Mouse (Mus musculus) limb, embryonic 12.5 days (tissue): ENCODE results near the gene E2f2. TPM values are rescaled to one million over a fixed set of nuclear protein-coding genes. Genes with fewer than 3 reads are reported as not detected.

Experiments
- ATAC-seq: fragments of 200-750 bp; cut with Nextera tagmentation; 2 replicates; pipeline ENCODE4 v1.8.0; 2017; ENCODE audit warnings: low read depth, moderate TSS enrichment; ENCODE audit not compliant: insufficient number of reproducible peaks, insufficient read depth, low FRiP score, low TSS enrichment
- H3K27ac ChIP-seq: fragments of 300-500 bp; sonication (generic); 2 replicates; pipeline ENCODE4 v1.5.1; 2016; ENCODE audit warnings: mild to moderate bottlenecking, moderate library complexity
- H3K27me3 ChIP-seq: fragments of 300-500 bp; sonication (generic); 2 replicates; pipeline ENCODE4 v1.6.1; 2016; ENCODE audit warnings: mild to moderate bottlenecking, moderate library complexity
- H3K36me3 ChIP-seq: fragments of 300-500 bp; sonication (generic); 2 replicates; pipeline ENCODE4 v1.6.1; 2016; ENCODE audit warnings: mild to moderate bottlenecking, moderate library complexity
- H3K4me1 ChIP-seq: fragments of 300-500 bp; sonication (generic); replicated peaks from 2 replicates; pipeline ENCODE4 v1.6.1; 2016
- H3K4me2 ChIP-seq: fragments of 300-500 bp; sonication (generic); 2 replicates; pipeline ENCODE4 v1.6.1; 2016; ENCODE audit warnings: mild to moderate bottlenecking, moderate library complexity
- H3K4me3 ChIP-seq: fragments of 300-500 bp; sonication (generic); replicated peaks from 2 replicates; pipeline ENCODE4 v1.5.1; 2016; ENCODE audit warnings: mild to moderate bottlenecking
- H3K9ac ChIP-seq: fragments of 300-500 bp; sonication (generic); replicated peaks from 2 replicates; pipeline ENCODE4 v1.6.1; 2016; ENCODE audit warnings: mild to moderate bottlenecking, moderate library complexity
- H3K9me3 ChIP-seq: fragments of 300-500 bp; sonication (generic); 2 replicates; pipeline ENCODE4 v1.6.1; 2016; ENCODE audit warnings: mild to moderate bottlenecking, moderate library complexity
- WGBS: fragments of 180-500 bp; shearing (Covaris S2); methylation state at CpG from one replicate; pipeline ENCODE4 v1.1.7; 2016; 5-methylcytosine and 5-hydroxymethylcytosine counted together
- polyA plus RNA-seq: library from polyadenylated mRNA; unstranded; fragments of >200 nt; fragmentation: Nextera tagmentation; extraction: Ambion mirVana; gene quantifications from 2 replicates; pipeline ENCODE4 v1.2.1, GENCODE M21; 2016

The E2f2 gene
- polyA plus RNA-seq, 1 experiment from 2014 or later, result 10.8 TPM

GRCm38 (mm10) chr4:136186739-136187472 is 14.7 kb downstream of the E2f2 start:
- no peak for ATAC-seq
- WGBS, result 90% methylated on average over 23 of the region's 23 CpGs
- H3K36me3 ChIP-seq, result peaks cover 68% of the 10 kb centered on the region
- H3K9ac ChIP-seq, result no peak overlapping the region
- H3K27ac ChIP-seq, result no peak overlapping the region
- no peaks in the 10 kb centered on the region for H3K9me3 ChIP-seq
- no peaks in the 10 kb centered on the region for H3K4me1 ChIP-seq
- no peaks in the 10 kb centered on the region for H3K27me3 ChIP-seq
- H3K4me3 ChIP-seq, result no peak overlapping the region
- no peak overlapping the region for H3K4me2 ChIP-seq

DNA sequence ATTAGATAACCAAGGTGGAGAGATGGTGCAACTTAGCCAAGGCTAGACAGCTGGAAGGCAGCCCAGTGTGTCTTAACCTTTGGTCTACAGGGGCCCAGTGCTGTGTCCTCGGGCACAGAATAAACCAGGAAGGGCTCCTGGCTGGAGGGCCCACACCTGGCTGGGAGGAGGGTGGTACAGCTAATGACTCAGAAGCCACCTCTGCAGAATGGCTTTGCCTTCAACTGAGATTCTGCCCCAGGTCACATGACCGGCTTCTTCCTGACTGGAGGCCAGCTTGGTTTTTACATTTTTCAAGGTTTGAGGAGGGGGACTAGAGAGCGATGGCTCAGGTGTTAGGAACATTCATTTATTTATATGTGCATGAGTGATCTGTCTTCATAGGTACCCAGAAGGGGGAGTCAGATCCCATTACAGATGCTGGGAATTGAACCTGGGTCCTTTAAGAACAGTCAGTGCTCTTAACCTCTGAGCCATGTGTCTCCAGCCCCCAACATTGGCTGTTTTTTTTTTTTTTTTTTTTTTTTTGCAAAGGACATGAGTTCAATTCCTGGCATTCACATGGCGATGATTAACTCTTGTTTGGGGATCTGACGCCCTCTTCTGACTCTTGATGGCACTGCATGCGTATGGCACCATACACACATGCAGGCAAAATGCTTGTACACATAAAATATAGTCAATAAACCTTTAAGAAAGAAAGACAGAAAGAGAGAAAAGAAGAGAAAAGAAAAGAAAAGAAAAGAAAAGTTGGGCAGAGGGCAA is 17.0 kb downstream of the E2f2 start:
- WGBS, result 85% methylated on average over 6 of the region's 6 CpGs
- Histone ChIP-seq H3K27ac (no peak overlapping the region), H3K36me3 (peaks cover 88% of the 10 kb centered on the region), H3K4me1 (no peaks in the 10 kb centered on the region), H3K4me2 (no peak overlapping the region), H3K4me3 (no peak overlapping the region), H3K9ac (no peak overlapping the region), H3K27me3 (no peaks in the 10 kb centered on the region), H3K9me3 (no peaks in the 10 kb centered on the region)
- no peak for ATAC-seq

- Histone ChIP-seq H3K27ac (no peak overlapping the region), H3K36me3 (peaks cover 83% of the 10 kb centered on the region), H3K4me3 (no peak overlapping the region), H3K9ac (no peak overlapping the region), H3K27me3 (no peaks in the 10 kb centered on the region), H3K4me1 (no peaks in the 10 kb centered on the region; the same call in 1 of the 2 replicates), H3K9me3 (no peaks in the 10 kb centered on the region), H3K4me2 (no peak overlapping the region)
- WGBS, result 82% methylated on average over 8 of the region's 8 CpGs
- ATAC-seq, result no peak
Measured at GRCm38 (mm10) chr4:136189912-136190311, 17.7 kb downstream of the E2f2 start.

DNA sequence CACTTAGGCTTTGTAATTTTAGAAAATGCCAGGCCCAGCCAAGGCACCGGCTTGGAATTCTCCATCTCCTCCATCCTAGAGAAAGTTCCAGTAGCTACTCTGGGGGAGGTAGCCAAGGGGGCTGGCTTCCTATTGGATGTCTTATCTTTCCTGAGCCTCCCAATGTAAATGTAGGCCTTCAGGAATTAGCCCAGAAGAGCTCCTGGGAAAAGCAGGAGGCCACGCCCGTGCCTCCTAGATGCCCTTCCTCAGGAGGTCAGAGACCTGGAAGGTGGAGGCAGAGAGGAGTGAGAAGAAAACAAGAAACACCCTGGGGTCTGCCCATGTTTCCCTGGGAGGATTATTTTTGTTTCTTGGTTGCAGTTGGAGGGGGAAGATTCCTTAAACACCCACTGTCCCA is 21.4 kb downstream of the E2f2 start:
- H3K9me3 ChIP-seq, result no peaks in the 10 kb centered on the region
- H3K36me3 ChIP-seq, result peaks cover 48% of the 10 kb centered on the region
- H3K9ac ChIP-seq, result no peak overlapping the region
- WGBS, result 86% methylated on average over 3 of the region's 3 CpGs
- H3K27ac ChIP-seq, result no peak overlapping the region
- H3K4me2 ChIP-seq, result no peak overlapping the region
- H3K4me3 ChIP-seq, result no peak overlapping the region
- no peak for ATAC-seq
- no peaks in the 10 kb centered on the region for H3K27me3 ChIP-seq
- peaks cover 3% of the 10 kb centered on the region; the same call in 1 of the 2 replicates for H3K4me1 ChIP-seq

- no peak overlapping the region for H3K4me2 ChIP-seq
- H3K36me3 ChIP-seq, result peaks cover 40% of the 10 kb centered on the region
- 44% methylated on average over 7 of the region's 7 CpGs for WGBS
- ATAC-seq, result no peak
- no peak overlapping the region for H3K4me3 ChIP-seq
- H3K9me3 ChIP-seq, result no peaks in the 10 kb centered on the region
- no peak overlapping the region for H3K9ac ChIP-seq
- peaks cover 3% of the 10 kb centered on the region; the same call in 1 of the 2 replicates for H3K4me1 ChIP-seq
- H3K27ac ChIP-seq, result no peak overlapping the region
- H3K27me3 ChIP-seq, result no peaks in the 10 kb centered on the region
Measured at GRCm38 (mm10) chr4:136195029-136195428, 22.8 kb downstream of the E2f2 start.

- 51% methylated on average over 9 of the region's 9 CpGs for WGBS
- H3K27me3 ChIP-seq, result no peaks in the 10 kb centered on the region
- peaks cover 3% of the 10 kb centered on the region; the same call in 1 of the 2 replicates for H3K4me1 ChIP-seq
- no peak overlapping the region for H3K4me2 ChIP-seq
- H3K4me3 ChIP-seq, result no peak overlapping the region
- H3K36me3 ChIP-seq, result peaks cover 34% of the 10 kb centered on the region
- ATAC-seq, result no peak
- no peaks in the 10 kb centered on the region for H3K9me3 ChIP-seq
- no peak overlapping the region for H3K9ac ChIP-seq
- no peak overlapping the region for H3K27ac ChIP-seq
Measured at GRCm38 (mm10) chr4:136195629-136196028, 23.4 kb downstream of the E2f2 start.

- H3K4me3 ChIP-seq, result no peak overlapping the region
- 75% methylated on average over 10 of the region's 10 CpGs for WGBS
- no peak overlapping the region for H3K27ac ChIP-seq
- H3K4me2 ChIP-seq, result no peak overlapping the region
- H3K27me3 ChIP-seq, result no peaks in the 10 kb centered on the region
- H3K36me3 ChIP-seq, result peaks cover 30% of the 10 kb centered on the region
- no peaks in the 10 kb centered on the region for H3K9me3 ChIP-seq
- peaks cover 3% of the 10 kb centered on the region; the same call in 1 of the 2 replicates for H3K4me1 ChIP-seq
- no peak for ATAC-seq
- no peak overlapping the region for H3K9ac ChIP-seq
Measured at GRCm38 (mm10) chr4:136196201-136196600, 24.0 kb downstream of the E2f2 start.

DNA sequence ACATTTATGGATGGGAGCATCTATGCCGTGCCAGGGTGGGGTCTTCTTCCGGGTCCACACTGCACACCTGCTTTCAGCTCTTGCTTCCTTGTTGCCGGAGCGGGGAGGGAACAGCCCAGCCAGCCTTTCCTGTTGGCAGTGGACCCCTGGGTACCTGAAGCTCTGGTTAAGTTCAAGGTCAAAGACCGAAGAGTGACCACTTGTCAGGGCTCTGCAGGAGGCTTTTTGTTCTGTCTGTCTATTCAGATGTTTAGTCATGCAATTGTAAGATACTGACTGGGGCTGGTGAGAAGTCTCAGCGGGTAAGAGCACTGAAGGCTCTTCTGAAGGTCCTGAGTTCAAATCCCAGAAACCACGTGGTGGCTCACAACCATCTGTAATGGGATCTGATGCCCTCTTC is 26.7 kb downstream of the E2f2 start:
- peaks cover 10% of the 10 kb centered on the region for H3K4me1 ChIP-seq
- no peak overlapping the region for H3K4me3 ChIP-seq
- H3K9ac ChIP-seq, result no peak overlapping the region
- no peak overlapping the region for H3K4me2 ChIP-seq
- H3K27ac ChIP-seq, result no peak overlapping the region
- peaks cover 4% of the 10 kb centered on the region; the same call in 1 of the 2 replicates for H3K27me3 ChIP-seq
- 81% methylated on average over 7 of the region's 7 CpGs for WGBS
- peaks cover 4% of the 10 kb centered on the region for H3K36me3 ChIP-seq
- ATAC-seq, result no peak
- no peaks in the 10 kb centered on the region for H3K9me3 ChIP-seq

DNA sequence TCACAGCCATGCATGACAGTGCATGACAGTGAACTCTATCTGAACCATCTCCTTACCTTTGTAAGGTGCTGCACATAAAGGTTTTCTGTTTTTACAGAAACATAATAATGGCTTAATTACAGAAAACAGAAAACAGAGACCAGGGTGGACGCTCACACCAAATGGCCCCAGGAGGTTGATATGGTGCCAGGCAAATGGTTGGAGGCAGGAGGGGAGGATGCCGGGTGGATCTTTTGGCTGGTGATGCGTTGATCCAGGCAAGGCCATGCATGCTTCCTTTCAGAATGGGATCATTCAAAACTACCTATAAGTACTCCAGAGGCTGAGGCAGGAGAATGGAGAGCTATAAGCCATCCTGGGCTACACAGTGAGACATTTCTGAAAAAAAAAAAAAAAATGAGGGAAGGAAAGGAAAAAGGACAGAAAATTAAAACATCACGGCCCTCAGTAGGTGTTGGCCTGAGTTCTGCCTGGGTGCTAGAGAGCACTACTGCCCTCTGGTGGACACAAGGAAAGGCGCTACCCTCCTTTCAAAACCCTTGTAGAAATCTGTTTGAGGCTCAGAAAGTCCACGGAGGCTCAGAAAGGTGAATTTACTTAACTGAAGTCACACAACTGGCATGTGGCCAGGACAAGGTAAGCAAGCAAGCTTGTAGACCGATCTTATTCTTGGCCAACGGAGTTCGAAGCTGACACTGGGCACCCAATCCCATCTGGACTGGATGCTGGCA is 27.5 kb downstream of the E2f2 start:
- H3K4me2 ChIP-seq, result no peak overlapping the region
- no peak for ATAC-seq
- no peak overlapping the region for H3K9ac ChIP-seq
- H3K4me3 ChIP-seq, result no peak overlapping the region
- peaks cover 4% of the 10 kb centered on the region; the same call in 1 of the 2 replicates for H3K27me3 ChIP-seq
- H3K9me3 ChIP-seq, result no peaks in the 10 kb centered on the region
- WGBS, result 28% methylated on average over 9 of the region's 9 CpGs
- H3K36me3 ChIP-seq, result no peaks in the 10 kb centered on the region
- H3K4me1 ChIP-seq, result peaks cover 10% of the 10 kb centered on the region
- H3K27ac ChIP-seq, result no peak overlapping the region

DNA sequence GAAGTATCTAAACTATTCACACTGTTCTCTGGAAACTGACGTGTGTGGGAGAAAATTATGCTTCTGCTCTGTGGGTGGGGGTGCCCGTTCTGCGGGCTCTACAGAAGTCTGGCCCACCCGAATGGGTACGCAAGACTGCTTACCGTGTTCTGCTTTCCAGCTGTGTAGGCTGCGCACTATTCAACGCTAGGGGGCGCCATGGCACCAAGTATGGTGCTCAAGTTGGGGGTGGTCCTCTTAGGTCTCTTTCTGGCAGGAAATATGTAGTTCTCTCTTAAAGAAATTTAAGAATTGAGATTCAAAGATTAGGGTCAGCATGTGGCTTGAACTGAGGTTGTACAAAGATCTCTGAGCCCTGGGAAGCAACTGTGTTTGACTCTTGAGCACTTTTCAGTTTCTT is 30.3 kb downstream of the E2f2 start:
- Histone ChIP-seq H3K9ac (no peak overlapping the region), H3K4me2 (no peak overlapping the region), H3K27me3 (peaks cover 8% of the 10 kb centered on the region; the same call in 1 of the 2 replicates), H3K4me3 (no peak overlapping the region), H3K27ac (no peak overlapping the region), H3K4me1 (peaks cover 27% of the 10 kb centered on the region), H3K9me3 (no peaks in the 10 kb centered on the region), H3K36me3 (no peaks in the 10 kb centered on the region)
- WGBS, result 4% methylated on average over 9 of the region's 9 CpGs
- no peak for ATAC-seq

- no peaks in the 10 kb centered on the region for H3K9me3 ChIP-seq
- no peak overlapping the region for H3K9ac ChIP-seq
- peaks cover 21% of the 10 kb centered on the region; the same call in 1 of the 2 replicates for H3K27me3 ChIP-seq
- no peak for ATAC-seq
- H3K4me1 ChIP-seq, result peaks cover 28% of the 10 kb centered on the region
- no peak overlapping the region for H3K4me3 ChIP-seq
- WGBS, result 79% methylated on average over 2 of the region's 2 CpGs
- no peaks in the 10 kb centered on the region for H3K36me3 ChIP-seq
- no peak overlapping the region for H3K4me2 ChIP-seq
- H3K27ac ChIP-seq, result no peak overlapping the region
Measured at GRCm38 (mm10) chr4:136204775-136205174, 32.6 kb downstream of the E2f2 start.
